Mouse (Mus musculus) brain, embryonic 14.5 days (tissue): Measurements from ENCODE around the gene H2-D1.

ENCODE experiments used
- CTCF ChIP-seq: fragments of 200-500 bp; IDR thresholded peaks from 2 replicates; pipeline ENCODE4 v1.5.1; 2012; ENCODE audit warnings: inconsistent platforms, mild to moderate bottlenecking, moderate library complexity, borderline replicate concordance; ENCODE audit not compliant: insufficient read depth, insufficient read length; ENCODE audit errors: extremely low read depth
- POLR2A ChIP-seq: fragments of 200-500 bp; IDR thresholded peaks from 2 replicates; pipeline ENCODE4 v1.6.1; 2012; ENCODE audit warnings: mild to moderate bottlenecking, inconsistent platforms, borderline replicate concordance; ENCODE audit not compliant: poor library complexity, insufficient read depth, insufficient read length, severe bottlenecking; ENCODE audit errors: extremely low read depth

GRCm38 (mm10) chr17:35232659-35233058 is 29.9 kb upstream of the H2-D1 start:
- TF ChIP-seq CTCF (no peak), POLR2A (no peak)
